Mouse (Mus musculus): ENCODE measurements around the gene Prss53.
"Not testable (repeated sequence)": the region's sequence is repeated elsewhere in the genome, so short reads cannot be mapped to it uniquely, and the experiment has no call there.

Gene Prss53

GRCm38 (mm10) chr7:127908656-127909055 lies 17.9 kb upstream of the Prss53 start:
- no peak for DNase-seq

- no peak for DNase-seq
Observed at GRCm38 (mm10) chr7:127907939-127908338, 17.2 kb upstream of the Prss53 start.

- DNase-seq: peak; percentile 70 to 71
Observed at GRCm38 (mm10) chr7:127903971-127904796, 13.4 kb upstream of the Prss53 start, which contains the start of gene Bckdk. TSS of gene Bckdk (plus strand) at chr7:127904082.

GRCm38 (mm10) chr7:127901772-127902171 lies 11.0 kb upstream of the Prss53 start:
- DNase-seq: no peak

GRCm38 (mm10) chr7:127899997-127900396 lies 9.2 kb upstream of the Prss53 start:
- no peak for DNase-seq

GRCm38 (mm10) chr7:127898179-127898956 lies 7.6 kb upstream of the Prss53 start:
- peak; percentile 22 to 31 for DNase-seq

GRCm38 (mm10) chr7:127897542-127897941 lies 6.8 kb upstream of the Prss53 start:
- DNase-seq: no peak

GRCm38 (mm10) chr7:127896384-127896783 lies 5.6 kb upstream of the Prss53 start:
- peak; percentile 83 to 87 for DNase-seq

- DNase-seq: not testable (repeated sequence)
Observed at GRCm38 (mm10) chr7:127895891-127896290, 5.1 kb upstream of the Prss53 start.

GRCm38 (mm10) chr7:127895442-127895841 lies 4.7 kb upstream of the Prss53 start, which contains the start of the genes Gm21974 and Vkorc1:
TSS of gene Gm21974 (minus strand) at chr7:127895454.
TSS of gene Vkorc1 (minus strand) at chr7:127895617.
- peak; percentile 89 to 91 for DNase-seq

GRCm38 (mm10) chr7:127894480-127894879 lies 3.7 kb upstream of the Prss53 start:
- no peak for DNase-seq

GRCm38 (mm10) chr7:127888821-127889220 lies 1.9 kb downstream of the Prss53 start:
- no peak for DNase-seq

- DNase-seq: no peak
Observed at GRCm38 (mm10) chr7:127887781-127888180, 3.0 kb downstream of the Prss53 start.

GRCm38 (mm10) chr7:127887191-127887590 lies 3.6 kb downstream of the Prss53 start:
- no peak for DNase-seq

- DNase-seq: no peak
Observed at GRCm38 (mm10) chr7:127886551-127886950, 4.2 kb downstream of the Prss53 start.

- no peak for DNase-seq
Observed at GRCm38 (mm10) chr7:127885951-127886350, 4.8 kb downstream of the Prss53 start.

- DNase-seq: no peak
Observed at GRCm38 (mm10) chr7:127880431-127880830, 10.3 kb downstream of the Prss53 start.

GRCm38 (mm10) chr7:127879301-127879700 lies 11.5 kb downstream of the Prss53 start:
- DNase-seq: no peak

- DNase-seq: peak; percentile 92
Observed at GRCm38 (mm10) chr7:127876467-127877348, 14.1 kb downstream of the Prss53 start, which contains the start of gene Zfp668. TSS of gene Zfp668 (minus strand) at chr7:127876828.

GRCm38 (mm10) chr7:127876041-127876466 lies 14.7 kb downstream of the Prss53 start, which contains the start of gene Zfp646:
TSS of gene Zfp646 (plus strand) at chr7:127876221.
- peak; percentile 73 to 80 for DNase-seq

- peak; percentile 90 to 91 for DNase-seq
Observed at GRCm38 (mm10) chr7:127875627-127876001, 15.2 kb downstream of the Prss53 start.
